Mouse (Mus musculus) thymus, postnatal 36 days (tissue): ENCODE measurements around the gene Zwint.
A peak's percentile ranks its signal among the peaks of the same experiment; 100 is the strongest.

ENCODE experiments used
- DNase-seq, 2 experiments: peaks; one replicate each; pipeline ENCODE4 v3.0.0; 2022; ENCODE audit warnings: mixed read lengths in 2 of 2

Zwint gene

GRCm38 (mm10) chr10:72654270-72655016 is at the start of gene Zwint:
Gene Zwint (plus strand): TSS chr10:72654845.
- peak; percentile 94 for DNase-seq

- no peak for DNase-seq
These were observed 41.3 kb upstream of the Zwint start for GRCm38 (mm10) chr10:72613125-72613915.

DNA sequence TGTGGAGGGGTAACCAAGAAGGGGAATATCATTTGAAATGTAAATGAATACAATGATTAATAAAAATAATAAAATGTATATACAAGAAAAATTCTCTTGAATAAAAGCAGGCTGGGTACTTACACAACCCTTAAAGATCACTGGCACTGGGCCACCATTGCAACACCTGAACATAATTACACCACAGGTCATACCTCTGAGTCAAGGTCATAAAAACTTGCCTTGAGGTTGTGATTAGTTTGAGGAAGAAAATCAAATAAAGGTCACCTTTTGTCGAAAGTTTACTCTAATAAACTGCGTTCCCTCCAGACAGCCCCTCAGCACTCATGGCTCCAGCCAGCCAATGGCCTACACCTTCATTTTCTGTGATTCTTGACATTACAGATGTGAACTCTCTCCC is 38.5 kb upstream of the Zwint start:
- no peak for DNase-seq

- no peak for DNase-seq
These were observed 34.1 kb upstream of the Zwint start for GRCm38 (mm10) chr10:72620527-72620926.

- no peak for DNase-seq
These were observed 31.1 kb upstream of the Zwint start for GRCm38 (mm10) chr10:72623561-72623960.

- DNase-seq = no peak
These were observed 20.5 kb upstream of the Zwint start for GRCm38 (mm10) chr10:72634125-72634524.

GRCm38 (mm10) chr10:72650867-72651266 is 3.8 kb upstream of the Zwint start:
- no peak for DNase-seq

GRCm38 (mm10) chr10:72653797-72654196 is 848 bp upstream of the Zwint start:
- no peak for DNase-seq

DNA sequence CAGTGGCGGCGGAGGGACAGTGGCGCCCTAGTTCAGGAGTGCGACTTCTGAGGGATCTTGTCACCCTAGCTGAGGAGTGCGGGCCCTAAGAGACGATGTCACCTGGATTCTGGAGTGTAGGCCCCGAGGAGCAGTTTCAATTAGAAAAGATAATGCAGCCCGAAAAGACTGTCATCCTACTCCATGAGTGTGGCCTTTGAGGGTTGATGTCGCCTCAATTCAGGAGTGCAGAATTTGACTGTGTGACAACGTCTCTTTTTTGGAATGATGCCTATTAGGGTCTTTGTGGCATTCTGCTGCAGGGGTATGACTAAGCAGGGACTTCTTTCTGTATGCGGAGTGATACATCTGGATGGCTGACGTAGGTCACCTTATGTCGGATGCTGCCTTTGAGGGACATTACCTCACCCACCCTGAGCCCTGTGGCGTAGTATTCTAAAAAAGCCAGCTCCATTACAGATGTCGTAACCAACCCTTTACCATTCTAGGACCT is 418 bp downstream of the Zwint start:
- DNase-seq = peak in 1 of 2 experiments; percentile 15

- no peak for DNase-seq
These were observed 4.6 kb downstream of the Zwint start for GRCm38 (mm10) chr10:72659198-72659597.

GRCm38 (mm10) chr10:72660350-72660749 is 5.7 kb downstream of the Zwint start:
- no peak for DNase-seq

- no peak for DNase-seq
These were observed 13.2 kb downstream of the Zwint start for GRCm38 (mm10) chr10:72667856-72668255.

DNA sequence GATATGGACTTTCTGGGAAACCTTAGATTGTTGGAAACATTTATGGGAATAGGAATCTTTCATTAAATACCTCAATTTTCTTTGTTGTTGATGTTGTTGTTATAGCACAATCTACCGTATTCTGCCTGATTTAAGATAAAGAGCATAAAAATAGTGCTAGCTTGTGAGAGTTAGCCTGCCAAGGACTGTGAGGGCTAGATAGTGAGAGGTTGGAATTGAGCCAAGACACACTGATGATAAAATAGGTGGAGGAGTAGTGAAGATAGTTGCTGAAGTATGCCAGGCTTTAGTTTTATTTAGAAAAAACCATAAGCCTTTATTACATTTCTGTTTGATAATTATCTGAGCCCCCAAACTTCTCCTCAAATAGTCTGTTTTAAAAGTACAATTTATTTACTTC is 14.4 kb downstream of the Zwint start:
- DNase-seq = no peak

GRCm38 (mm10) chr10:72675971-72676370 is 21.3 kb downstream of the Zwint start:
- DNase-seq = no peak

GRCm38 (mm10) chr10:72676550-72676949 is 21.9 kb downstream of the Zwint start:
- no peak for DNase-seq

DNA sequence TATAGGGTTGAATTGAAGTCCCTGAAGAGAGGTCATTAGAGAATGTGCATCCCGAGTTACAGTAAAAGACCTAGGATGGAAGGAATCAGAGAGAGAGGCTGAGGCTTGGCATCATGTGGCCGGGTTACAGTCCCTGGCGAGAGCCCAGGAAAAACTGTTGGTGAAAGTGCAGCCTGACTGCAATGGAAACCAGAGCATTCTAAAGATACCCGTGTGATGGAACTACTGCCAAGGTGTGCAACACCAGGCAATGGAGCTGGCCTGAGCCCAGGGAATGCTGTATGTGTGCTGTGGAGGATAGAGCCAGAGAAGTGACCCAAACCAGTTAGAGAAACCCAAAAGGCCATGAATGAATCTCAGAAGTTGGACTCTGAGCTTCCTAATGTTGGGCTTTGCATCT is 24.4 kb downstream of the Zwint start:
- DNase-seq = no peak

DNA sequence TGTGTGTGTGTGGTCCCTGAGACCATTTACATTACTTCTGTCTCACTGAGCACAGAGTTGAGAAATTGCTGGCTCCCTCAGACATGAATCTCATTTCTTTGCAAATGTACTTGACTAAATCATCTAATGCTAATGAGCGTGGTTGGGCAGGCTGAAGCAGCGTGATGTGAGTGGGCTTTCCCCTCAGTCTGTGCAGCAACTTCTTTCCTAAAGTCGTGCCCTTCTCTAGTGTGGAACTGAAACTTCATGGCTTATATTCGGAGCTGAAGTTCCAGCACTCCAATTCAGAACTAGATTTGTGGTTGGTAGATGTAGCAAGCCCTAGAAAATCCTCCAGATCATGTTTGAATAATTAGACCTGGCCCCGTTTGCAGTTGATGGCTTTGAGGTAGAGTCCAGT is 46.4 kb downstream of the Zwint start:
- no peak for DNase-seq

GRCm38 (mm10) chr10:72713754-72714153 is 59.1 kb downstream of the Zwint start:
- no peak for DNase-seq
